Mouse (Mus musculus): ENCODE results near the gene Tpd52l2.

The Tpd52l2 gene

GRCm38 (mm10) chr2:181496831-181497547, at the start of gene Tpd52l2:
Tpd52l2 (plus strand) TSS chr2:181497142.
- peak; percentile 95 for DNase-seq (ENCODE audit: low read depth, low spot score)

DNA sequence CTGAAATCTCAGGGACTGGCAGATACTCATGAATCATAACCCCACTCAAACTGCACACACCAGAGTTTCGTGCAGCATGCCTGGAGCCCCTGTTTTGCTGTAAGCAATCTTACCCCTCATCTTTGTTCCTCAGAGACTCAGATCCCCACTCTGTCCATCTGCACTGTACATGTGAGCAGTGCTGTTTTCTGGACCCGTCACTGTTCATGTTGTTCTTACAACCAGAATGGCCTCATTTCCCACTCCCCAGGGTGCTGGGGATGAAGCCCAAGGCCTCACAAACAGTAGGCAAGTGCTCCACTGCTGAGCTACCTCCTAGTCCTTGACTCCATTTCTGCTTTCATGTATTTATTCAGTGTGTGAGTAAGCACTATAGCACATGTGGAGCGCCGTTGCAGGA, 44.8 kb upstream of the Tpd52l2 start:
- no peak for DNase-seq (ENCODE audit: low read depth, low spot score)

- DNase-seq (ENCODE audit: low read depth, low spot score), result no peak
These were observed 43.7 kb upstream of the Tpd52l2 start for GRCm38 (mm10) chr2:181453274-181453673.

DNA sequence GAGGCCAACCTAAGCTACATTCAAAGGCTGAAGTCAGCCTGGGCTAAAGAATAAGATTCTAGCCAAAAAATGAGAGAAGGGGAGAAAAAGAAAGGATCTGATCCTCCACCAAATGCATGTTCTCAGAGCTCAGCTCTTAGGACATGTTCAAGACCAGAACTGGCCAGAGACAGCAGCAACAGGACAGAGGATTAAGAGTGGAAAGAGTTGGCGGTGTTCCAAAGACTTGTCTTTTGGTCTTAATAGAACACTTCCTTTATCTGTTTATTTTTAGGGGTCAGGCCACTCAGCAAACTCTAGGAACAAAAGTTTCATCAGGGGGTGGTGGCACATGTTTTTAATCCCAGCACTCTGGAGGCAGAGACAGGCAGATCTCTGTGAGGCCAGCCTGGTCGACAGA, 41.0 kb upstream of the Tpd52l2 start:
- DNase-seq (ENCODE audit: low read depth, low spot score), result no peak

GRCm38 (mm10) chr2:181457831-181458230, 39.1 kb upstream of the Tpd52l2 start:
- no peak for DNase-seq (ENCODE audit: low read depth, low spot score)

GRCm38 (mm10) chr2:181458411-181459152, 38.4 kb upstream of the Tpd52l2 start:
- DNase-seq (ENCODE audit: low read depth, low spot score), result no peak

DNA sequence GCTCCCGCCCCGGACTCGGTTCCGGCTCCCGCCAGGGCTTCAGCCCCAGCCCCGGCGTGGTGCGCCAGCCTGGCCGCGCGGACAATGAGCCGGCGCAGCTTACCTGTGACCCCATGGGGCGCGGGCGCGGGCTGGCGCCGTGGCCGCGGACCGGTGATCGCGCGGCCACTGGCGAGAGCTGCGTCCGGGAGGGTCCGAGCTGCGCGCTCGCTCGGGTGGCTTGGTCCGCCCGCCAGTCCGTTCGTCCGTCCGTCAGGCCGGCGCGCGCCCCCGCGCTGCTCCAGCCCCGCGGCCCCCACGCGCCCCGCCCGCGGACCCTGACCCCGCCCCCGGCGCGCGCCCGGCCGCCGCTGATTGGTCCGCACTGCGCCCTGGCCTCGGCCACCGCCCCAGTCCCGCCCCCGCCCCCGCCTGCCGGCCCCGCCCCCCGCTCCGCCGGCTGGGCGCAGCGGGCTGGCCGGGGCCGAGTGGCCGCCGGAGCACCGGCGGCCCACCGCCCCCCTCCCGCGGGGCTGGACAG, 37.7 kb upstream of the Tpd52l2 start, which contains the start of gene Zbtb46:
Gene Zbtb46 (minus strand): TSS at position 274 of the 520 bp plus-strand sequence.
- no peak for DNase-seq (ENCODE audit: low read depth, low spot score)

DNA sequence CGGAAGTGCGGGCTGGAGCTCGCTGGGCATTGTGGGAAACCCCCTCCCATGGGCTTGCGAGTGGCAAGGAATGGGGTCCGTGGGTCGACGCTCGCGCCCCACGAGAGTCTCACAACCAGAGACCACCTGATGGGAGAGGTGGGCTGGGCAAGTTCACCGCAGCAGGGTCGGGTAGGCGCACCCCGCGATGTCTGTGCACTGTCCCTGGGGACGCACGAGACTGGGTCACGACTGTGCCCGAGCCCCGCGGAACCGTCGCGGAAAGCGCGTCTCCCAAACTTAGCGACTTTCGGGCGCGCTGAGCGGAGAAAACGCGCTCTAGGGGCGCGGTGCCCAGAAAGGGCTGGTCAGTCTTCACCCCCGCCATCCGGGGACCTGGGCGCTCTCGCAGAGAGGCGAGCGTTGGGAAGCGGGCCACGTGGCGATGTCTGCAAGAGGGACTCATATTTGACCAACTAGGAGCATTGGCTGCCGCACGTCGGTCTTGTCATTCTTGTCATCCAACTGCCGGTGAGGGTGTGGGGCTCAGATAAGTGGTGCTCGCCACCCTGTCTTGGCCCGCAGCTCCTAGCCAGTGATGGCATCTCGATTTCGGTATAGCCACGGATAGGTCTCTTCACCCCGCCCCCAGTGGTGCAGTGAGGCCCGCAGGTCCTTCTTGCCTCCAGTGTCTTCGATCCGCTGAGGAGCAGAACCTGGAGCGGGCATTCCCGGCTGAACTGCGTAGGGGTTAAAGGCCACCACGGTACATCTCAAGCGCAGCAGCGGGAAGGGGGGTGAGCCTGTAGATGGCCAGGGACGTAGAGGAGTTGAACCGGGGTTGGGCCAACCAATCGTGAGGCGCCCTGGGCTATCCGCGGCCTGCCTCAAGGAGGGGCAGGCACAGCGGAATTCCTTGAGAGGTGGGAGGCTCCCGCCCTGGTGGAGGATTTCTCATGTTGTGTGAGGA, 37.0 kb upstream of the Tpd52l2 start:
- DNase-seq (ENCODE audit: low read depth, low spot score), result no peak

- no peak for DNase-seq (ENCODE audit: low read depth, low spot score)
These were observed 35.3 kb upstream of the Tpd52l2 start for GRCm38 (mm10) chr2:181461536-181462100.

- DNase-seq (ENCODE audit: low read depth, low spot score), result no peak
These were observed 34.3 kb upstream of the Tpd52l2 start for GRCm38 (mm10) chr2:181462604-181463003.

GRCm38 (mm10) chr2:181463008-181463738, 33.8 kb upstream of the Tpd52l2 start:
- no peak for DNase-seq (ENCODE audit: low read depth, low spot score)

- DNase-seq (ENCODE audit: low read depth, low spot score), result no peak
These were observed 31.5 kb upstream of the Tpd52l2 start for GRCm38 (mm10) chr2:181465423-181465822.

GRCm38 (mm10) chr2:181470285-181470684, 26.7 kb upstream of the Tpd52l2 start:
- DNase-seq (ENCODE audit: low read depth, low spot score), result no peak

DNA sequence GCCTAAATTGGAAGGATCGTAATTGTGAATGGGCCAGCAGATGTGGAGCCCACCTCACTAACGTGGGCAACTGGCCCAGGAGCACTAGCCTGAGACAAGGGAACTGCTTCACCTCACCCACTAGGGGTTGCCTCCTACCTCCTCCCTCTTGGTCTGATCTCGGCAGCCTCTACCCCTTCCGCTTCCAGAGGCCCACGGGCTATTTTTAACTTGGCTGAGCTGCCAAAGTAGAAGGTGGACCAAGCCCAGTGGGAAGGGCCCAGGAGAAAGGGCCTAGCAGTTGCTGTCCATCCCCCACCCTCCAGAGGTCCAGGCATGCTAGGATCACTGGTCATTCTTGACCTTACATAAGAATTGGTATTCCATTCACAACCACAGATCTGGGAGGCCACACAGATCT, 25.7 kb upstream of the Tpd52l2 start:
- DNase-seq (ENCODE audit: low read depth, low spot score), result no peak

- DNase-seq (ENCODE audit: low read depth, low spot score), result no peak
These were observed 24.6 kb upstream of the Tpd52l2 start for GRCm38 (mm10) chr2:181472256-181472827.

DNA sequence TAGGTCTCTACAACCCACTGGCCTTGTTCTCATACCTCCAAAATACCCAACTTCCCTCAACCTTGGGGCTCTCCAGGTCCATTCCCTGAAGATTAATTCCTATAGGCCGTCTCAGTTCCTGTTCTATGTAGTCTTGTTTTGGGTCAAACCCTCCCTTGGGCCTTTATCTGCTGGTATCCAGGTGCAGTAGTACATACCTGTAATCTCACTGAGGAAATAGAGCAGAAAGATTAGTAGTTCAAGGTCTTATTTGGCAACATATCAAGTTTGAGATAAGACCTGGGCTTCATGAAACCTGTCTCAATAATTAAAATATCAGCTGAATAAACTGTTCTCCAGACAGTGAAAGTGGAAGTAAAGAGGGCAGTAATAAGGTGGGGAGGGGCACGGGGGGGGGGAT, 13.8 kb upstream of the Tpd52l2 start:
- DNase-seq (ENCODE audit: low read depth, low spot score), result no peak

DNA sequence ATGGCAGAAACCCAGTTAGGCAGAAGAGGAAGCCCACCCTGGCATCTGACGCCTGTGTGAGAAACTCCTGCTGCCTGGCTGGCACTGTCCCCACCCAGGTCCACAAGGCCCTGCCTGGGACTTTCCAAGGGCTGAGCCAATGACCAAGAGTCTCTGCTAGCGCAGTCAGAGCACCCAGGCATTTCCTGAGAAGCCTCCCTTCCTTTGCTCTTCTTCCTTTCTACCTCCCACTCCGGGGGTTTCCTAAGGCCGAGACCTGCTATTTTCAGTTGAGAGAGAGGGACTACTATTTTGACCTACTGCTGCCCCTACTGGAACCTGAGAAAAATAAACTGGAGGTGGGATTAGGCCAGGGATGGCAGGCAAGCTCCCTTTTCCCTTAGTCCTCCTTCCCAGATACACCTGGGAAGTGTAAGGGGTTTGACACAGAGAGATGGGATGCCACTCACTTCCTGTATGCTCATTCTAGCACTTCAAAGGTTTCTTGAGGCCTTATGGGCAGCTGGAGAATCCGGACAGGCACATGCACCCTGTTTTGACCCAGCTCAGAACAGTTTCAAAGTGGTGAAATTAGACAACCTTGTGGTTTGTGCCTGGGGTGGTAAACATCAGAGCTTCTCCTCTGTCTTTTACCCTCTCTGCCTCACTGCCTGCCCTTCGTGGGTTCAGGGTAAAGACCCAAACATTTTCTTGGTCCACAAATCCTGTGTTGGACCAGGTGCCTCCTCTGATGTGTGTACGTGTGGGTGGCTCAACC, 13.2 kb upstream of the Tpd52l2 start:
- no peak for DNase-seq (ENCODE audit: low read depth, low spot score)

DNA sequence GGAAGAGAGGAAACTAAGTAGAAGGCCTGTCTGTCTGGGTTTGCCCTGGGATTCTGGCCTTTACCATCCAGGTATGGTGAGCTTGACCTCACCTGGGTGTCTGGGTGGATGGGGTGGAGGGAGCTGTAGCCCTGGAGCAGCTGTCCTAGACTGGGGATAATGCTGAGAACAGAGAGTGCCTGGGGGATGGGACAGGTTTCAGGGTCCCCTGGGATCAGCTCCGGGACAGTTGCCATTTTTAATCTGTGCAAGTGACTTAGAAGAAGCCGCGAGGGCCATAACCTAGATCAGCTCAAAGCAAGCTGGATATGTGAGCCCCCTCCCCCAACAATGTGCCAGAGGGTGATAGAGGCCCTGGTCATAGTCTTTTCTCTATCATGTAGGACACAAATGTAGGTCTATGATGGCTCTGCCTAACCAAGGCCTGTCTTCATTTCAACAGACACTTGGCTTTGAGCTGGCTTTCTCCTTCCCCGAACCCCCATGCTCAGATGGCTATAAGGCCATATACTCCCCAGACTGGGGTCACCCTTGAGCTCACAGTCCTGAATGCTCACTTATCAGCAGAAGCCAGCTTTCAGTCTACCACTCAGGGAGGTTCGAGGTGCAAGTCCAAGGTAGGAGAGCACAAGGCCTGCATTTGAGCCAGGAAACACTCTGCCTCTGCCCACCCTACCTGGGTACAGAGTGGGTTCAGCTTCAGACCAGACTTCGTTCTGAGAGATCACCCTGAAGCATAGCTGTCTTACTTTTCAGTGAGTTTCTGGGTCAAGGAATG, 12.3 kb upstream of the Tpd52l2 start:
- no peak for DNase-seq (ENCODE audit: low read depth, low spot score)

DNA sequence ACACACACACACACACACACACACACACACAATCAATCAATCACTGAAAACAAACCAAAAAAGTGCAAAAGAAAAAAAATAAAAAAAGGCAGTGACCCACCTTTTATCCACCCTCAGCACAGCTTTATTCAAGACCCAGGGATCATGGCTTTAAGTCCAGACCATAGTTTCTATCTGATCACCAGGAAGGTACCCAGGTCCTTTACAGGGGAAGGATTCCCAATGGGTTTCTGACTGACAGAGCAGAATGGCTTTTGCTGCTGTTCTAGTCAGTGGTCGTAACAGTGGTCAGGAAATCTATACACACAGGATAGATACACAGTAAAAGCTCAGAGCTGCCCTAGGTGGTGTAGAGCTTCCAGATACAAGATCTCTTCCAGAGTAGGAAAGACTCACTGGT, 11.2 kb upstream of the Tpd52l2 start:
- DNase-seq (ENCODE audit: low read depth, low spot score), result no peak
